Mouse (Mus musculus) CH12.LX (cell line): ENCODE results near the gene Myt1l. TPM values are rescaled to one million over a fixed set of nuclear protein-coding genes. Genes with fewer than 3 reads are reported as not detected.

Experiments
- DNase-seq: peaks from one replicate; pipeline ENCODE4 v3.0.0-alpha.2; 2013; ENCODE audit errors: extremely low read depth
- H3K27ac ChIP-seq: 2 replicates; pipeline ENCODE4 v1.5.1; 2012; ENCODE audit warnings: low read depth, mild to moderate bottlenecking, control low read depth, moderate library complexity; ENCODE audit not compliant: insufficient read depth
- H3K27me3 ChIP-seq: replicated peaks from 2 replicates; pipeline ENCODE3; 2012; ENCODE audit warnings: inconsistent platforms
- H3K36me3 ChIP-seq, 2 experiments: replicated peaks in 1 of 2; 2 replicates each; pipeline versions ENCODE3 to v1.6.1; 2012; ENCODE audit warnings: inconsistent platforms in 1 of 2, low read length in 1 of 2, mild to moderate bottlenecking in 1 of 2, mixed read lengths in 1 of 2, moderate library complexity in 1 of 2; ENCODE audit not compliant: control insufficient read depth in 1 of 2, insufficient read depth in 1 of 2
- H3K4me1 ChIP-seq, 2 experiments: 2 replicates each; pipeline ENCODE4 v1.6.1; 2012; ENCODE audit warnings: inconsistent platforms in 1 of 2, moderate library complexity in 1 of 2; ENCODE audit not compliant: insufficient read depth in 2 of 2, control insufficient read depth in 1 of 2
- H3K4me2 ChIP-seq: 2 replicates; pipeline ENCODE4 v1.6.1; 2012; ENCODE audit warnings: low read depth, mild to moderate bottlenecking, control low read depth; ENCODE audit not compliant: poor library complexity, insufficient read depth, severe bottlenecking
- H3K4me3 ChIP-seq, 3 experiments: fragments of 150-350 bp in 1 of 3; sonication (generic) in 1 of 3; replicated peaks in 1 of 3; 2 replicates each; pipeline versions ENCODE3 to v1.5.1; 2011 to 2012; ENCODE audit warnings: low read depth in 2 of 3, low read length in 2 of 3, mild to moderate bottlenecking in 2 of 3, moderate library complexity in 2 of 3, control low read depth in 1 of 3, improper control_type of control experiment in 1 of 3, inconsistent platforms in 1 of 3, mixed read lengths in 1 of 3; ENCODE audit not compliant: poor library complexity in 1 of 3
- H3K79me2 ChIP-seq: replicated peaks from 2 replicates; pipeline ENCODE4 v1.6.1; 2012; ENCODE audit warnings: mild to moderate bottlenecking, moderate library complexity; ENCODE audit not compliant: control insufficient read depth, poor library complexity, insufficient read depth, severe bottlenecking; ENCODE audit errors: extremely low read depth
- H3K9ac ChIP-seq: 2 replicates; pipeline ENCODE4 v1.6.1; 2012; ENCODE audit warnings: low read depth, mild to moderate bottlenecking, control low read depth, moderate library complexity; ENCODE audit not compliant: insufficient read depth
- H3K9me3 ChIP-seq: replicated peaks from 2 replicates; pipeline ENCODE3; 2012; ENCODE audit warnings: low read length, inconsistent platforms, mixed read lengths
- BHLHE40 ChIP-seq: IDR thresholded peaks from 2 replicates; pipeline ENCODE4 v1.6.1; 2011; ENCODE audit warnings: mild to moderate bottlenecking, low read depth, low read length, improper control_type of control experiment
- CHD2 ChIP-seq: IDR thresholded peaks from 2 replicates; pipeline ENCODE4 v1.6.1; 2011; ENCODE audit warnings: low read length, improper control_type of control experiment
- ELF1 ChIP-seq: IDR thresholded peaks from 2 replicates; pipeline ENCODE4 v1.6.1; 2014; ENCODE audit warnings: low read depth, mild to moderate bottlenecking, inconsistent platforms, low read length, improper control_type of control experiment
- HCFC1 ChIP-seq: IDR thresholded peaks from 2 replicates; pipeline ENCODE4 v1.6.1; 2012; ENCODE audit warnings: low read depth, mild to moderate bottlenecking, inconsistent platforms, low read length, improper control_type of control experiment
- IRF4 ChIP-seq: IDR thresholded peaks from 2 replicates; pipeline ENCODE4 v1.6.1; 2014; ENCODE audit warnings: low read depth, mild to moderate bottlenecking, inconsistent platforms, low read length, improper control_type of control experiment
- JUN ChIP-seq: IDR thresholded peaks from 2 replicates; pipeline ENCODE4 v1.6.1; 2011; ENCODE audit warnings: low read depth, mild to moderate bottlenecking, low read length, improper control_type of control experiment, moderate library complexity; ENCODE audit not compliant: insufficient read depth
- JUND ChIP-seq: conservative IDR thresholded peaks from 2 replicates; pipeline ENCODE4 v1.6.1; 2011; ENCODE audit warnings: low read depth, low read length, improper control_type of control experiment
- KAT2A ChIP-seq: IDR thresholded peaks from 2 replicates; pipeline ENCODE4 v1.6.1; 2012; ENCODE audit warnings: low read length, improper control_type of control experiment, inconsistent platforms; ENCODE audit not compliant: insufficient replicate concordance
- MAFK ChIP-seq: IDR thresholded peaks from 2 replicates; pipeline ENCODE4 v1.6.1; 2011; ENCODE audit warnings: low read length, improper control_type of control experiment; ENCODE audit not compliant: insufficient replicate concordance
- MAZ ChIP-seq: IDR thresholded peaks from 2 replicates; pipeline ENCODE4 v1.6.1; 2012; ENCODE audit warnings: low read depth, mild to moderate bottlenecking, inconsistent platforms, low read length, improper control_type of control experiment, moderate library complexity
- MEF2A ChIP-seq: IDR thresholded peaks from 2 replicates; pipeline ENCODE4 v1.6.1; 2014; ENCODE audit warnings: low read depth, mild to moderate bottlenecking, inconsistent platforms, low read length, improper control_type of control experiment, borderline replicate concordance
- MXI1 ChIP-seq: IDR thresholded peaks from 2 replicates; pipeline ENCODE4 v1.6.1; 2011; ENCODE audit warnings: mild to moderate bottlenecking, low read depth, low read length, improper control_type of control experiment
- MYC ChIP-seq: IDR thresholded peaks from 2 replicates; pipeline ENCODE4 v1.6.1; 2011; ENCODE audit warnings: low read depth, mild to moderate bottlenecking, improper control_type of control experiment, low read length
- PAX5 ChIP-seq: IDR thresholded peaks from 2 replicates; pipeline ENCODE4 v1.6.1; 2012; ENCODE audit warnings: low read length, inconsistent platforms, mixed read lengths
- POLR2AphosphoS2 ChIP-seq: IDR thresholded peaks from 2 replicates; pipeline ENCODE4 v1.6.1; 2011; ENCODE audit warnings: low read depth, low read length, improper control_type of control experiment
- RAD21 ChIP-seq: IDR thresholded peaks from 2 replicates; pipeline ENCODE4 v1.6.1; 2011; ENCODE audit warnings: low read depth, mild to moderate bottlenecking, low read length, improper control_type of control experiment, moderate library complexity
- SIN3A ChIP-seq: IDR thresholded peaks from 2 replicates; pipeline ENCODE4 v1.6.1; 2012; ENCODE audit warnings: low read length, improper control_type of control experiment, inconsistent platforms
- SMC3 ChIP-seq: IDR thresholded peaks from 2 replicates; pipeline ENCODE4 v1.6.1; 2011; ENCODE audit warnings: low read depth, low read length, improper control_type of control experiment
- USF1 ChIP-seq: IDR thresholded peaks from 2 replicates; pipeline ENCODE4 v1.6.1; 2014; ENCODE audit warnings: low read depth, mild to moderate bottlenecking, inconsistent platforms, low read length, improper control_type of control experiment
- ZC3H11A ChIP-seq: IDR thresholded peaks from 2 replicates; pipeline ENCODE4 v1.6.1; 2012; ENCODE audit warnings: low read depth, mild to moderate bottlenecking, inconsistent platforms, low read length, improper control_type of control experiment
- ZKSCAN1 ChIP-seq: IDR thresholded peaks from 2 replicates; pipeline ENCODE4 v1.6.1; 2012; ENCODE audit warnings: low read depth, inconsistent platforms, low read length, improper control_type of control experiment, borderline replicate concordance
- ZMIZ1 ChIP-seq: IDR thresholded peaks from 2 replicates; pipeline ENCODE4 v1.6.1; 2012; ENCODE audit warnings: low read depth, mild to moderate bottlenecking, inconsistent platforms, low read length, improper control_type of control experiment
- ZNF384 ChIP-seq: IDR thresholded peaks from 2 replicates; pipeline ENCODE4 v1.6.1; 2012; ENCODE audit warnings: low read depth, low read length, improper control_type of control experiment, inconsistent platforms
- dilution Hi-C: fragments of 300-500 bp; cut with MboI; formaldehyde crosslinking; loops from 2 replicates; pipeline ENCODE4 v1.14.3; 2020; ENCODE audit warnings: low sequenced_read_pairs; ENCODE audit not compliant: extremely low pct_unique_long_range_greater_than_20kb, extremely low pct_ligation_motif_present
- in situ Hi-C: fragments of 300-500 bp; cut with MboI; formaldehyde crosslinking; loops from 3 replicates; pipeline ENCODE4 v1.14.3; 2019; ENCODE audit warnings: low sequenced_read_pairs, low pct_ligation_motif_present, low pct_unique_long_range_greater_than_20kb, mixed read lengths
- polyA plus RNA-seq: library from polyadenylated mRNA; unstranded; fragments of >175 nt; gene quantifications from 2 replicates; pipeline ENCODE4 v1.2.1, GENCODE M21; 2012; ENCODE audit warnings: low read depth; ENCODE audit not compliant: insufficient read length
- total RNA-seq, 2 experiments: library from RNA; depleted of rRNA; stranded (reverse); fragments of 300-350 nt in 1 of 2; fragments of >200 nt in 1 of 2; gene quantifications; 2 replicates each; pipeline ENCODE4 v1.2.3; 2012 to 2014

Myt1l gene
- total and polyA plus RNA-seq, 3 experiments: 0.31 to 1.1 TPM; not detected in 1

GRCm38 (mm10) chr12:29939261-29939671 lies 411.1 kb downstream of the Myt1l start:
- H3K27ac ChIP-seq: no peak overlapping the region
- peaks cover 3 to 53% of the 10 kb centered on the region in 2 experiments; a peak in 2 of 4 replicates for H3K4me1 ChIP-seq
- no peak overlapping the region for H3K4me3 ChIP-seq
- no peak for DNase-seq
- in situ Hi-C loops: no loop called here
- no peak overlapping the region for H3K4me2 ChIP-seq
- TF ChIP-seq JUND: no peak
- TF ChIP-seq ZNF384: no peak
- TF ChIP-seq ZMIZ1: no peak
- no peak for TF ChIP-seq HCFC1
- no peak for TF ChIP-seq MEF2A
- no peak for TF ChIP-seq MYC
- no peak for TF ChIP-seq RAD21
- no peak for TF ChIP-seq CHD2
- no peak for TF ChIP-seq MAFK
- no peak for TF ChIP-seq IRF4
- H3K9ac ChIP-seq: no peak overlapping the region
- no peaks in the 10 kb centered on the region for H3K36me3 ChIP-seq
- peaks cover 4% of the 10 kb centered on the region for H3K9me3 ChIP-seq
- H3K79me2 ChIP-seq: no peaks in the 10 kb centered on the region
- dilution Hi-C loops: no loop called here
- H3K27me3 ChIP-seq: no peaks in the 10 kb centered on the region

- H3K27me3 ChIP-seq: no peaks in the 10 kb centered on the region
- TF ChIP-seq IRF4: no peak
- TF ChIP-seq JUN: no peak
- TF ChIP-seq USF1: no peak
- TF ChIP-seq ZKSCAN1: no peak
- TF ChIP-seq SMC3: no peak
- no peak for TF ChIP-seq MYC
- TF ChIP-seq POLR2AphosphoS2: no peak
- TF ChIP-seq SIN3A: no peak
- no peak for TF ChIP-seq ZC3H11A
- TF ChIP-seq MAZ: no peak
- no peak for TF ChIP-seq ZMIZ1
- TF ChIP-seq JUND: no peak
- TF ChIP-seq PAX5: no peak
- TF ChIP-seq BHLHE40: no peak
- no peak for TF ChIP-seq KAT2A
- TF ChIP-seq MXI1: no peak
- TF ChIP-seq ELF1: no peak
These were observed 414.3 kb downstream of the Myt1l start for GRCm38 (mm10) chr12:29942435-29942834.

More at GRCm38 (mm10) chr12:29942435-29942834, 414.3 kb downstream of the Myt1l start:
- Histone ChIP-seq H3K79me2 (no peaks in the 10 kb centered on the region), H3K4me3 (no peak overlapping the region), H3K27ac (no peak overlapping the region), H3K9ac (no peak overlapping the region), H3K36me3 (no peaks in the 10 kb centered on the region), H3K4me1 (peaks cover 0 to 47% of the 10 kb centered on the region in 2 experiments; a peak in 2 of 4 replicates), H3K4me2 (no peak overlapping the region), H3K9me3 (peaks cover 4% of the 10 kb centered on the region)
- no peak for DNase-seq
- in situ Hi-C loops (no loop called here), dilution Hi-C loops (no loop called here)
